Mouse (Mus musculus) thymus, postnatal 14 days (tissue): ENCODE results near the gene Spns3.
"Not testable (repeated sequence)": the region's sequence is repeated elsewhere in the genome, so short reads cannot be mapped to it uniquely, and the experiment has no call there.

Experiments used
- DNase-seq: peaks from one replicate; pipeline ENCODE4 v3.0.0; 2021

Gene Spns3

DNA sequence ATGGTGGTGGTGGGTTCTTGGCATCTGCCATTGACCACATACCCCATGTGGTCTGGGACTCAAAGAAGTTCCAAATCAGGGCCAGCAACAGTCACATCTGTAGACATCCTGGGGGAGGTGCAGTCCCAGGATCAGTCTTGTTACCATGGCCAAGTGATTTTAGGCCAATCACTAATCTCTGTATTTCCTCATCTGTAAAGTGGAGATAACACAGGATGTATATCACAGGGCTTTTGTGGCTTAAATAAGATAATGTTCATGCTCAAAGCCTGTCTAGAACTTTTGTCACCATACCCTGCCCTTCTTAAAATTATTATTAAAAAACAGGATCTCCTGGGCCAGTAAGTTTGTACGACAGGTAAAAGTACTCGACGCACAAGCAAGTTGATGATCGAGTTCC, 6.2 kb upstream of the Spns3 start:
- DNase-seq: no peak

DNA sequence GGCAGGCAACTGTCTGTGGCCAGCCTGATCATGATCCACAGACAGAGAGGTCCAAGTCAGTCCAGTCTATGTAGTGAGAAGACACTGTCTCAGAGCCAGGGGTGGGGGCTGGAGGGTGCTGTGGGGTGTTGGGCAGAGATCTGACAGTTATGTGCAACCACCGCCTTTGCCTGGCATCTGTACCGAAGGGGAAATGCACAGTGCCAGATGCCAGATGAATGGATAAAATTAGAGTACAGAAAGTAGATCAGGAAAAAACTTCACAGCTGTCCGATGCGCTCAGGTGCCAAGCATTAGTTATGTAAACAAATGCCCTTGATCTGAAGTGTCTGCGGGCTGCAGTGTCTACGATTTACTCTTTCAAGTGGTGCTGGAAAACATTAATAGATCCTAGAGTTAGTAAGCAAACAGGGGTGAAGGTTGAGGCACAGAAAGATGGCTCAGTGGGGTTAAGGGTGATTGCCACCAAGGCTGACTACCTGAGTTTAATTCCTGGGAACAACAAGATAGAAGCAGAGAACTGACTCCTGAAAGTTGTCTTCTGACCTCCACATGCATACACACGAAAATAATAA, 1.3 kb upstream of the Spns3 start:
- peak; percentile 28 for DNase-seq

DNA sequence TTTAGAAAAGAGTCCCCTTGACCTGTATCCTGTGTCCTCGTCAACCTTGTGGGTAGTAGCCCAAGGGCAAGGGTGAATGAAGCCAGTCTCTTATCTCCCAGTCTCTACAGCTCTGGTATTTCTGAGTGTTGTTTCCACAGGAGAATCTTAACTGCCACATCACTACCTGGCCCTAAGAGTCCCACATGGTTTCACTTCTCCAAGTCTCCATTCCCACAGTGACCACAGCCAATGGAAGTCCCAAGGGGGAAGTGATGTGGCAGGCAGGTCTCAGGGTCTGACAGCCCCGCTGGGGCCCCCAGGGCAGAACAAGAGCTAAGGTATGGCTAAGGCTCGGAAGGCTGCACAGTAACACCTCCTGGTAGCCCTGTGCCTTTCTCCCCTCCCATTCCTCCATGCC, 3.1 kb downstream of the Spns3 start:
- no peak for DNase-seq

DNA sequence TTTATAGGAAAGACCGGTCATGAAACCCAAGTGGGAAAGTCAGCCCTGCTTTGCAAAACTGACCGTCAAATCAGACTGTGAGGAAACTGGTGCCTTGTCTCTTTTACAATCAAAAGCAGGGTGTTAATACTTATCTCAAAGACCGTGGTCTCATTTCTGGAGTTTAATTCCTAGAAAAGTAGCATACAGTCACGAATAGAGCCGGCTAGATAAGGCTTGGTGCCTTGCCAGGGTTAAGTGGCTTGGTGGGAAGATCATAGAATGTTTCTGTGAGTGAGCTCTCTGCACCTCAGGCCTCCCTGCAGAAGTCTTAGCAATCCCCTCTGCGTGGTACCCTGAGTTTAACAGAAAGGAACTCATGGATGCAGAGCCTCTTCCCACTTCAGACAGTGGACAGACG, 5.6 kb downstream of the Spns3 start:
- DNase-seq: no peak

DNA sequence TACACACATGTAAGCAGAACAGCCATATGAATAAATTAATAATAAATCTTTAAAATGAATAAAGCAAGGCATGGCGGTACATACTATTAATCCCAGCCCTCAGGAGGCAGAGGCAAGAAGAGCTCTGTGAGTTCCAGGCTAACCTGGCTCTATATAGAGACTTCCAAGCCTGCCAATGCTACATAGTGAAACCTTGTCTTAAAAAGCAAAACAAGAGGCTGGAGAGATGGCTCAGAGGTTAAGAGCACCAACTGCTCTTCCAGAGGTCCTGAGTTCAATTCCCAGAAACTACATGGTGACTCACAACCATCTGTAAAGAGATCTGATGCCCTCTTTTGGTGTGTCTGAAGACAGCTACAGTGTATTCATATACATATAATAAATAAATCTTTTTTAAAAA, 6.6 kb downstream of the Spns3 start:
- not testable (repeated sequence) for DNase-seq

DNA sequence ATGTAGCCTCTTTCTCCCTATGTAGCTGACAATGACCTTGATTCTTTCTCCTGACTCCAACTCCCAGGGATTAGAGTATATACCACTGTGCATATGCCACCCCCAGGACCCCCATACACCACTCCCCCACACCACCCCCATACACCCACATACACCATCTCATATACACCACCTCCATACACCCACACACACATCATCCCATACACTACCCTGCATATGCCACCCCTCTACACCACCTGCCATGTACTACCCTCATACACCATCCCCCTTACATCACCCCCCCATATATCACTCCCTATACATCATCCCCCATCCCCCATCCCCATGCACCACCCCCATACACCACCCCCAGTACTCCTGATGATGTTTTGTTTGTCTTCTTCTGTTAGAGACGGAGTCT, 7.7 kb downstream of the Spns3 start:
- DNase-seq: no peak

DNA sequence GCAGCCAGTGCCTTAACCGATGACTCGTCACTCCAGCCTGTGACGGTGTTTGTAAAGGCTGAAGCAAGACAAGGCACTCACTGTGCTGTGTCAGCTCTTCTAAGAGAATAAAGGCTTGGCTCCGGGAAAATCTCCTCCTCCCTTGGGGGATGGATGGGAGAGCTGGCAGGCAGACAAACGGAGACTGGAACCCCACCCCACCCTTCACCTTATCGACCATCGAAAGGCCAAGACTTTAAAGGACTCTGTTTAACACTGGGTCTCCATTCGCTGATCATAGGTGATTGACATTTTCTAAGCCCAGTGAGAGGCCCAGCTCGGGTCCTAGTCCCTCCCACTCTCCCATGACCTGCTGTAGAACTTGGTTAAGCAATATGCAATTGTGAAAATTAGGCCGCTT, 8.4 kb downstream of the Spns3 start:
- no peak for DNase-seq

DNA sequence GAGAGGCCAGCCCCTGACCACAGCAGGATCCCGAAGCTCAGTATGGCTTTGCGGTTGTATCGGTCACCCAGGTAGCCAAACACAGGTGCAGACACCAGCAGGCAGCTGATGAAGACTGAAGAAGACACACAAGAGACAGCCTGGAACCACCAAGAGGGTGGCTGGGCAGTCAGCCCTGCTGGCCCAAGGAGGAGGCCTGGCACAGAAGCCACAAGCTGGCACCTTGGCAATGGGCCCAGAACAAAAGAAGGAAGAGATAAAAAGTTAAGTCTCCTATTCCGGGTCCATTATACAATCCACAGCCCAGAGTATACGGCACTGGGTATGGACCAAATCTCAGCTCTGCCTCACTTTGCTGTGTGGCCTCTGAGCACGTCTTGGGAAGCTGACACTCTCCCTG, 9.9 kb downstream of the Spns3 start:
- no peak for DNase-seq

DNA sequence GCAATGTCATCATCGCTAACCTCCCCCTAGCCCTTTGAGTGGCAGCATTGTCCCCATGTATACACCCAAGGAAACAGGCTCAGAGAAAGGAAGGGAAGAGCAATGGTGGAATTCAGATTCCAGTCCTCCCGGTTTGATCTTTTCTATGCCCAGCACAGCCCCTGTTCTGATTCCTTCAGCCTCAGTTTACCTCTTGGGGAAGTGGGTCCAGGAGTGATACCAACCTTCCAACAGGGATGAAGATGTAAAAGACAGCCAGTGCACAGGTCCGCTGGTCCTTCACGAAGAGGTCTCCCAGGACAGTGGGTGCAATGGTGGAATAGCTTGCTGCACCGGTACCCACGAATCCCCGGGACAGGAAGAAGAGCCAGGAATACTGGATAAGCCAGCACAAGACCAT, 11.5 kb downstream of the Spns3 start:
- no peak for DNase-seq

DNA sequence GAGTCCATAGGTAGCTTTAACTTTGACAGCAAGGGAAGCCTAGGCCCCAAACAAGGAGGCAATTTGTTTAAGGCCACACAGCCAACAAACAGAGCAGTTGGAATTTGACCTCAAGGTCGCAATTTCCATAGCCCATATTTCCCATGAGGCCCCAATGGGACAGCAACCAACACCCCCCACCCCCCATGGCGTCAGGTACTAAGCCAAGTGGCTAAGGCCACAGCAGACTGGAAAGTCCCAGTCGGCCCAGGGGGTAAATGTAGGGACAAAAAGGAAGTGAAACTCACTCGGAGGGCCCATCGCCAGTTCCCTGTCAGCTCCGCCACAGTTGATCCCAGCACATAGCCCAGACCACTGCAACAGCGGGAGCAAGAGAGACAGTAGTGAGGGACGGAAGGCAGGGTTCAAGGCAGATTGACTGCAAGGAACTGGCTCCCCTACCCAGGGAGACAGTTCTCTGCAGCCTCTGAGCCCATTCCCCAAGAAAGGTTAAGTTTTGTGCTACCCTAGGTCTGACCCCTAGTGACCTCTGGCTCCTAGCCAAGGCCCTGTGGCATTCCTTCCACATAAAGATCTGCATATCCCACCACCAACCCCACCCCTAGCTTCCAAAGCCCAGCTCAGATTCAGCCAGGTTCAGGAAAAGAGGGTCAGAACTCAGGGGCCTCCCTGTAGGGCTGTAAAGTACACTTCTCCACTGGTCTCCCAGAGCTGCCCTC, 12.1 kb downstream of the Spns3 start:
- DNase-seq: no peak

DNA sequence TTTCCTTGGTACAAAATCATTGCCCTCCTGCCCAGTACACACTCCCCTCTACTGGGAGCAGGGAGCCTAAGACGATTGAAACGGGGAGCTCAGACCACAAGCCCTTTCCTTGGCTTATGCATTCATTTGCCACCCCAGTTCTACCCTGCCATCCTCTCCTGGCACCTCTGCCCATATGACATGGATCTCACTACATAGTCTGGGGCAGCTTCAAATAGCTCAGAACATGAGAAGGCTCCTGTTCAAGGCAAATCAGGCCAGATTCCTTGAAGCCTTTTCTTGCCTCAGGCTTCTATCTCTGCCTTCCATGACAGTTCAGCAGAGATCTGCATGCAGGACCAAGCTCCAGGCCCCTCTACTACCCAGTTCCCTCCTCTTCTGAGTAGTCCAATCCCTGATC, 12.8 kb downstream of the Spns3 start:
- no peak for DNase-seq

DNA sequence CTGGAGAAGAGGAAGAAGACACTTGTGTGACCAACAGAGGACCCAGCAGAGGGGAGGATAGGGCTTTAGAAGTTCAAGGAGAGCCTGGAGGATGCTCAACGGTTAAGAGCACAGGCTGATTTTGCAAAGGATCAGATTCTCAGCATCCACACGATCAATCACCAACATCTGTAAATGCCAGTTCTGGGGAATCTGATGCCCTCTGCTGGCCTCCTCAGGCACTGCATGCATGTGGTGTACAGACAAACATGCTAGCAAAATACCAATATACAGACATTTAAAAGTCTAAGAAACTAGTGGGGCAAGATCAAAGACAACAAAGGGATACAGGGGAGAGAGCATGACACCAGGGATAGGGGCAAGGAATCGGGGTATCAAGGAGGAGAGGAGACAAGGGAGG, 14.8 kb downstream of the Spns3 start:
- DNase-seq: peak; percentile 53

DNA sequence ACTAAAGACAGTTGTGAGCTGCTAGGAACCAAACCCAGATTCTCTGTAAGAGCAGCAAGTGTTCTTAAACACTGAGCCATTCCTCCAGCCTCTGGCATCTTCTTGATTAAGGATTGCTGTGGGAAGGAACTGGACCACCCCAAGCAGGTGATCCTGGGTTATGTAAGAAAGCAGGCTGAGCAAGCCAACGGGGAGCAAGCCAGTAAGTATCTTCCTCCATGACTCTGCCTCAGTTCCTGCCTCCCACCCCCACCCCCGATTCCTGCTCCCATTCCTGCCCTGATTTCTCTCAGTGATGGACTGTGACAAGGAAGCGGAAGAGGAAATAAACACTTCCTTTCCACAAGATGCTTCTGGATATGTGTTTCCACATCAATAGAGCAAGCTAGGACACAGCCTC, 17.4 kb downstream of the Spns3 start:
- DNase-seq: no peak

DNA sequence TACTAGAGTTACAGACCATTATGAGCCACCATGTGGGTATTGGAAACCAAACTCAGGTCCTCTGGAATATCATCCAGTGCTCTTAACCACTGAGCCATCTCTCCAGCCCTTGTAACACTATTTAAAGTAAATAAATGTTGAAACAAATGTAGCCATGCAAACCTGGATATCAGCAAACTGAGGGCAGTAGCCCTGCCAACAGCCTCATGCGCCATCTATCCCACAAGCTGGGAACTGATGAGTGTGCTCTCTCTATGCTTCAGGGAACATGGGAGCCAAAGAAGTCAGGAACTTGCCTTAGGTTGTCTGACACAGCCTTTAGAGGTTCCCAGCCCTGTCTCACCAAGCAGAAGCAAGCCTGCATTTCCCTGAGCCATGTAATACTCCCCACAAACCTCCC, 18.7 kb downstream of the Spns3 start:
- no peak for DNase-seq

DNA sequence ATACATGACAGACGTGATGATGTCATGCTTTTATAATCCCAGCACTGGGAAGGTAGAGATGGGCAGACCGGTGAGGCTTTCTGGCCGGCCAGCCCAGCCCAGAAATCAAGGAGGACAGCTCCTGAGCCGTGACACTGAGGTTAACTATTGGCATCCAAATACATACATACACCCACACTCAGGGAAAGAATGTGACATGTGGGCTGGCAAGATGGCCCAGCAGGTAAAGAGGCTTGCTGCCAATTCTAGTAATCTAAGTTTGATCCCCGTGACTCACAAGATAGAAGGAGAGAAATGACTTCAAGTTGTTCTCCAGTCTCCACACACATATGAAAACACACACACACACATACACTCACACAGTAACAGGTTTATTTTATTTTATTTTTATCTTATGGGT, 19.2 kb downstream of the Spns3 start:
- no peak for DNase-seq

DNA sequence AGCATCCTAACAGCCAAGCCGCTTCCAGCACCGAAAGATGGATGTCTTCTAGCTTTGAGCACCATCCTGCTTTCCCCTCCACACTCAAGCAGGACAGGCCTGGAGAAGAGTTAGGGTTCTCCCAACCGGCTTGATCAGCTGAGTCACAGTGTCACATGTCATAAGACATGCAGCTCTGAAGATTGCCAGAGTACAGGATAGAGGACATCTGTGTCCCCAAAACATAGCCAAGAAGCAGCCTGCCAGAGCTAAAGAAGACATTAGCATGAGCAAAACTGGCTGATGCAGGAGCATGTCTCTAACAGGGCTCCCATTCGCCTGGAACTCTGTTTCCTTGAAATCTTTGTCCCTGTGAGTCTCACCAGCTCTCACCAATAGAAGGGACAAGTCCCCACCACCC, 24.1 kb downstream of the Spns3 start:
- DNase-seq: no peak

DNA sequence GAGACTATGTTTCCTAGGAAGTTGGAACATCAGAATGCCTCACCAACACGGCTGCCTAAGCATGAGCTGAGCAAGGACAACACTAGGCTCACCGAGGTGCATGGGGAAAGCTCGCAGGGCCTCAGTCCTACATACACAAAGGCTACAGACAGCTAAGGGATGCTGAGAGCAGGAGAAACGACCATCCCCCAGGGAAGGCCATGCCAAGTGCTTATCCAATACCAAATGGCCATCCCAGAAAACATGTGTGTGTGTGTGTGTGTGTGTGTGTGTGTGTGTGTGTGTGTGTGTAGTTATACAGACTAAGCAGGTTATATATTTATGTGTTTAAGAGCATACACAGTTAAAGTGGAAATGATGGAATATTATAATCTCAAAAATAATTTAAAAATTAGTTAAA, 26.6 kb downstream of the Spns3 start:
- DNase-seq: no peak

DNA sequence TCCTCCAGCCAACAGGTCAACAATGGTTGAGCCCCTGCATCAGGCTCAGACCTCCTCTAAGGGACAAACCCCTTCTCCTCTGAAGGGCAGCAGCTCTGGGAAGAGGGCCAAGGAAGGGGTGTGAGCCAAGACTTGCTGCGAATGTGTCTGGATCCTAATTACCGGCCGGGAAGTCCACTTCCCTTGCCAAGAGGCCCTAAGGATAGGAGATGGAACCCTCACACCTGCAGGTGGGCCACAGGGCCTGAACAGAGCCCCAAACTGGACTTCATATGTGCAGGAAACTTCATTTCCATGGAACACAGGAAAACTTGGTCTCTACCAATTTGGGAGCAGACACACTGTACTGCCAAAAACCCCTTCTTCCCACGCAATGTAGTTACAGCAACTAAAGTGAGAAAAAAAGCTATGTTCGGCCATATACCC, 27.7 kb downstream of the Spns3 start:
- no peak for DNase-seq

DNA sequence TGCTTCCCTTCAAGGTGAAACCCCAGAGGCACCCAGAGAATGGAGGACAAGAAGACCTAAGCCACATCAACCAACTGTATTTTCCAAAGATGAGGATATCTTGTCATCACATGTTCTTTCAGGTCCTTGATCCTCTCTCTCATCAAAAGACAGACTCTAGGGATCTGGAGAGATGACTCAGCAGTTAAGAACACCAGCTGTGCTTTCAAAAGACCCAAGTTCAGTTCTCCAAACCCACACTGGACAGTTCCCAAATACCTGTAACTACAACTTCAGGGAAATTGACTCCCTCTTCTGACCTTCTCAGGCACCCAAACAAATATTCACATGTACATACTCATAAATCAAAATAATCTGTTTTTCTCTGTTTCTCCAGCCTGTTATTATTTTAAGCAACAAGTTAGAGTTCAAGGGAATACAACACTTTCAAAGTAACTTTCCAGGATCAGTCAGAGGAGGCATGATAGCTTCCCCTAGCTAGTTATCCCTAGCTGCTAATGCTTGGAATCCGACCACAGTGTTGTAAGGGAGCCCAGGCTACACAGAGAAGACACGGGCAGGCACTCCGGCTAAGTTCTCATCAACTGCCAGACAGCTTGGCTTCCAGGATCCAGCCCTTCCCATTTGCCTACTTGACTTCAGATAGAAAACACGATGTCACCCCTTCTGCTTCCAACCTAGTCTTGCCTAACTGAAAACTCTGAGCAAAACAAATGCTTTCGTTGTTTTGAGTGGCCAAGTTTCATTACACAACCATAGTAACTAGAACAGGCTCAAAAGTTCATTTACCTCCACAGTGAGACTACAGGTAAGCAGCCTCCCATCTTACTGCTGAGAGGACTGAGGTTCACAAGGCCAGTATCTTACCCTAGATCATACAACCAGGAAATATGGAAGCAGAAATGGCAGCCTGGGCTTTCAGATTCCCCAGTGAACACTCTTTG, 28.4 kb downstream of the Spns3 start:
- no peak for DNase-seq

DNA sequence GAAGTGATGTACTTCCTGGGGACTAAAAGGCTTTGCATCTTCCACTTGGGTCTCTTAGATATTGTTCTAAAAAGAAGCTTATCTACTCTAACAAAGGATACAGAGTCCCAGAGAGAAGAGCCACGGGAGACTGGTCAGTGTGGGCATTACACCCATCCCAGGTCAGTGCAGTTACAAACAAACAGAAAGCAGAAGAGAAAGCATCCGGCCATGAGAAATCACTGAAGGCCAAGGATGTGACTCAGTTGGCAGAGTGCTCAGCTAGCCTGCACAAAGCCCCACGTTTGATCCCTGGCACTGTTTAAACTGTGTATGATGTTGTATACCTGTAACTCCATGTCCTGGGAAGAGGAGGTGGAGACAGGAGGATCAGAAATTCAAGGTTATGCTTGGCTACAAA, 30.4 kb downstream of the Spns3 start:
- DNase-seq: no peak

DNA sequence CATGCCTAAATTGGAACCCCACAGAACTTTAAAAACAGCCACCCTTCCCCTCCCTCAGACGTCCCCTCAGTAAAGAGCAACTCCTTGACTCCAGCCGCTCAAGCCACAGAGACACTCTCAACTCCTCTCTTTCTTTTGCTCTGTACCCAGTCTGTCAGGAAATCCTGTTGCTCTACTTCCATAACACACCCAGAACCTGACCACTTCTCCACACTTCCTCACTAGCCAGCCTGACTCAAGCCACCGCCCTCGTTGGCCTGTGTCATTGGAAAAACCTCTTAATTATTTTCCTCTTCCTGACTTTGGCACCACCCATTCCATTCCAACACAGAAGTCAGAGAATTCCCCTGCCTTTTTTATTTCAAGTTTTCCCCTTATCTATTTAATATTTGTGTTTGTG, 31.1 kb downstream of the Spns3 start:
- DNase-seq: no peak

DNA sequence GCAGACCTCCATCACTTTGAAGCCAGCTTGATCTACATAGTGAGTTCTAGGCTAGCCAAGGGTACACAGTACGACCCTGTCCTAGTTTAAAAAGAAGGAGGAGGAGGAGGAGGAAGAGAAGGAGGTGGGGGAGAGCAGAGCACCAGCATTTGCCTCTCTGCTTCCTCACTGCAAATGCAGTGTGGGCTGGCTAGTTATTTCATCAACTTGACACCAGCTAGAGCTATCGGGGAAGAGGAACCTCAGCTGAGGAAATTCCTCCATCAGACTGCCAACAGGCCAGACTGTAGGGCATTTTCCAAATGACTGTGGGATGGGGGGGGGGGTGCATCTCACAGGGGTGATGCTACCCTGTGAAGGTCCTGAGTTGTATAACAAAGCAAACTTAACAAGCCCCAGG, 31.9 kb downstream of the Spns3 start:
- no peak for DNase-seq

DNA sequence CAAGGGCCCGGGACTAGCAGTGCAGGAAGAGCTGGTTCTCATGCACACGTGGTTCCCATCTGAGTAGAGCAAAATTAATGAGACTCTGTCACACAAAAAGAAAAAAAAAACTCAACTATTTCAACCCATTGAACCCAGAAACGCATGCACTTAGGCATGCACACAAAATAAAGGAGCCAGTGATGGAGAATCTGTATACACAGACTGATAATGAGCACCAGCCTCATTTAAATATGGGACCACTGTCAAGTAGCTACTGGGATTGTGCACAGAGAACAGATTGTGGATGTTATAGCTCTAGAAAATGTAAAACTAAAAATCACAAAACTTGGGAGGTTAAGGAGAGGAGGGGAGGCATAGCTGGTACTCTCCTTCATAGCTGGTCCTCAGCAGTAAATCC, 35.3 kb downstream of the Spns3 start:
- DNase-seq: no peak

DNA sequence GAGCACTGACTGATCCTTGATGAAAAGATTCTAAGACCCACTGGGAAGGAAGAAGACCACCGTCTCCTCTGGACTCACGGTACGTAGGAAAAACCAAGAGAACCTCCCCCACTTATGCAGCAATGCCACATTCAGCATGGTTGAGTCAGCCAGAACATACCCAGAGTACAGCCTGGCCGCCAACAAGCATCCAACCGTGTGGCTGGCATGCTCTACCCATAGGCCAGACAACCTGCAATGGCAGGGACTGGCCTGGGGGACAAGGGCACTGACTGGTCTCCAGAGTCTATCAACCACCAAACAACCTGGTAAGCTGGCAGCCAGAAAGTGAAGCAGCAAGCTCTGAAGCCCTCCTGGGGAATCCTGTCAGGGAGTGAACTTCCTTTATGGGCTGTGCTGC, 41.7 kb downstream of the Spns3 start:
- no peak for DNase-seq
